Mouse (Mus musculus) midbrain, embryonic 13.5 days (tissue): ENCODE data around the gene Sf3b4. TPM values are rescaled to one million over a fixed set of nuclear protein-coding genes. Genes with fewer than 3 reads are reported as not detected.

Source experiments
- ATAC-seq: fragments of 200-750 bp; cut with Nextera tagmentation; 2 replicates; pipeline ENCODE4 v1.8.0; 2017; ENCODE audit warnings: mild to moderate bottlenecking, moderate TSS enrichment, moderate library complexity
- H3K27ac ChIP-seq: fragments of 300-500 bp; sonication (generic); 2 replicates; pipeline ENCODE4 v1.5.1; 2015; ENCODE audit warnings: inconsistent platforms, mild to moderate bottlenecking, moderate library complexity
- H3K27me3 ChIP-seq: fragments of 300-500 bp; sonication (generic); 2 replicates; pipeline ENCODE4 v1.6.1; 2015; ENCODE audit warnings: mild to moderate bottlenecking, inconsistent platforms
- H3K36me3 ChIP-seq: fragments of 300-500 bp; sonication (generic); 2 replicates; pipeline ENCODE4 v1.6.1; 2015; ENCODE audit warnings: mild to moderate bottlenecking, inconsistent platforms
- H3K4me1 ChIP-seq: fragments of 300-500 bp; sonication (generic); replicated peaks from 2 replicates; pipeline ENCODE4 v1.6.1; 2015; ENCODE audit warnings: inconsistent platforms
- H3K4me2 ChIP-seq: fragments of 300-500 bp; sonication (generic); replicated peaks from 2 replicates; pipeline ENCODE4 v1.6.1; 2015; ENCODE audit warnings: moderate library complexity, mild to moderate bottlenecking, inconsistent platforms
- H3K4me3 ChIP-seq: fragments of 300-500 bp; sonication (generic); replicated peaks from 2 replicates; pipeline ENCODE4 v1.5.1; 2015; ENCODE audit warnings: mild to moderate bottlenecking, inconsistent platforms
- H3K9ac ChIP-seq: fragments of 300-500 bp; sonication (generic); replicated peaks from 2 replicates; pipeline ENCODE4 v1.6.1; 2015; ENCODE audit warnings: mild to moderate bottlenecking, inconsistent platforms
- H3K9me3 ChIP-seq: fragments of 300-500 bp; sonication (generic); 2 replicates; pipeline ENCODE4 v1.6.1; 2016; ENCODE audit warnings: mild to moderate bottlenecking, inconsistent platforms
- WGBS: fragments of 180-500 bp; shearing (Covaris S2); methylation state at CpG from one replicate; pipeline ENCODE4 v1.1.7; 2015; 5-methylcytosine and 5-hydroxymethylcytosine counted together
- polyA plus RNA-seq: library from polyadenylated mRNA; unstranded; fragments of >200 nt; fragmentation: Nextera tagmentation; extraction: Ambion mirVana; gene quantifications from 2 replicates; pipeline ENCODE4 v1.2.1, GENCODE M21; 2015

The Sf3b4 gene
- polyA plus RNA-seq, 1 experiment from 2014 or later: 154 TPM

DNA sequence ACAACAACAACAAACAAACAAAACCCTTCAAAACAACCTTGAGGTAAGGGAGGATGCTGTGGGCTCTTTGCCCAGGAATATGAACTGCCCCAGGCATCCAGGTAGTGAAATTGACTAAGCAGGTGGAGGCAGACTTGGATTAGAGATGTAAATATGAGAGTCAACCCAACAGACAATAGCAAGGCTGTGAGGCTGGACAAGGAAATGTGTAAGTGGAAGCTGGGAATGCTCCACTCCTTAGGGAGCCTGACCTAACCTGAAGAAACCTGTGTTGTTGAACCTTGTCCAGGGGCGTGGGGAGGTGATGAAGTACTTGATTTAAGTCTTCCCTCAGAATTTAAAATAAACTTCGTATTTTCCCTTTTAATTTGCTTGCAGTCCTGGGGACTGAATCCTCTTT, 6.8 kb downstream of the Sf3b4 start:
- no peak for ATAC-seq
- Histone ChIP-seq H3K27me3 (no peaks in the 10 kb centered on the region), H3K4me3 (no peak overlapping the region), H3K27ac (no peak overlapping the region), H3K9me3 (no peaks in the 10 kb centered on the region), H3K9ac (no peak overlapping the region), H3K4me1 (peaks cover 41% of the 10 kb centered on the region), H3K4me2 (no peak overlapping the region), H3K36me3 (peaks cover 46% of the 10 kb centered on the region)
- 86% methylated on average over 2 of the region's 2 CpGs for WGBS

DNA sequence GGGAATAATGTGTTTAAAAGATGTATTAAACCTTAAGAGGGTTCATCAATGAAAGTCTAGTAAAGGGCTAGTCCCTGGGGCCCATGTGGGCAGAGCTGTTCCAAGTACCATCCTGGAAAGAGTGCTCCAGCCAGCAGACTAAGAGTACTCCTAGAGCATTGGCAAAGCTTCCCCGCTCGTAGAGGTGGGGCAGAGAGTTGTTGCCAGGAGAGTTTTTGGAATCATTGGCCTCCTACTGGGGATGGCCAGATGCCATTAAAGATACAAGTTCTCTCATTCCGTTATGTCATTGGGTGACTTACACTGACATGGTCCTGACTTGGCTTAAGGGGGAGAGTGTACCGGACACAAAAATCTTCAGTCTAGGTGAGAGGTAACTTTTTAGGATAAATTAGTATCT, 7.4 kb downstream of the Sf3b4 start:
- H3K27ac ChIP-seq: no peak overlapping the region
- no peaks in the 10 kb centered on the region for H3K27me3 ChIP-seq
- H3K4me3 ChIP-seq: no peak overlapping the region
- no peaks in the 10 kb centered on the region for H3K9me3 ChIP-seq
- H3K36me3 ChIP-seq: peaks cover 40% of the 10 kb centered on the region
- no peak overlapping the region for H3K9ac ChIP-seq
- ATAC-seq: no peak
- H3K4me2 ChIP-seq: no peak overlapping the region
- 62% methylated on average over 4 of the region's 4 CpGs for WGBS
- peaks cover 35% of the 10 kb centered on the region for H3K4me1 ChIP-seq

- 0% methylated on average over 12 of the region's 23 CpGs for WGBS
- peak; percentile 75 for ATAC-seq
- H3K36me3 ChIP-seq: peaks cover 40% of the 10 kb centered on the region
- no peaks in the 10 kb centered on the region for H3K27me3 ChIP-seq
- peak within 1 kb of the TSS; percentile 82 for H3K27ac ChIP-seq
- no peaks in the 10 kb centered on the region for H3K9me3 ChIP-seq
- H3K4me3 ChIP-seq: peak within 1 kb of the TSS; percentile 69
- peak within 1 kb of the TSS; percentile 85 for H3K9ac ChIP-seq
- H3K4me1 ChIP-seq: peaks cover 29% of the 10 kb centered on the region
- H3K4me2 ChIP-seq: peak within 1 kb of the TSS; percentile 67
These were observed 8.8 kb downstream of the Sf3b4 start, which contains the start of gene Sv2a for GRCm38 (mm10) chr3:96180727-96181477. TSS of gene Sv2a (plus strand) at chr3:96181151.

- 39% methylated on average over 12 of the region's 12 CpGs for WGBS
These were observed 9.6 kb downstream of the Sf3b4 start for GRCm38 (mm10) chr3:96181510-96182381.

GRCm38 (mm10) chr3:96182382-96182776, 10.2 kb downstream of the Sf3b4 start:
- Histone ChIP-seq H3K4me1 (peaks cover 29% of the 10 kb centered on the region), H3K9ac (peak overlapping the region; percentile 85), H3K9me3 (no peaks in the 10 kb centered on the region), H3K27me3 (no peaks in the 10 kb centered on the region), H3K36me3 (peaks cover 35% of the 10 kb centered on the region), H3K27ac (peak overlapping the region; percentile 82), H3K4me3 (peak overlapping the region; percentile 69), H3K4me2 (peak overlapping the region; percentile 67)
- no peak for ATAC-seq
- WGBS: 22% methylated on average over 4 of the region's 4 CpGs

More at GRCm38 (mm10) chr3:96181510-96182381, 9.6 kb downstream of the Sf3b4 start:
- Histone ChIP-seq H3K27me3 (no peaks in the 10 kb centered on the region), H3K9ac (peak overlapping the region; percentile 85), H3K4me2 (peak overlapping the region; percentile 67), H3K36me3 (peaks cover 33% of the 10 kb centered on the region), H3K9me3 (no peaks in the 10 kb centered on the region), H3K4me1 (peaks cover 29% of the 10 kb centered on the region), H3K4me3 (peak overlapping the region; percentile 69), H3K27ac (peak overlapping the region; percentile 82)
- peak; percentile 51 for ATAC-seq

DNA sequence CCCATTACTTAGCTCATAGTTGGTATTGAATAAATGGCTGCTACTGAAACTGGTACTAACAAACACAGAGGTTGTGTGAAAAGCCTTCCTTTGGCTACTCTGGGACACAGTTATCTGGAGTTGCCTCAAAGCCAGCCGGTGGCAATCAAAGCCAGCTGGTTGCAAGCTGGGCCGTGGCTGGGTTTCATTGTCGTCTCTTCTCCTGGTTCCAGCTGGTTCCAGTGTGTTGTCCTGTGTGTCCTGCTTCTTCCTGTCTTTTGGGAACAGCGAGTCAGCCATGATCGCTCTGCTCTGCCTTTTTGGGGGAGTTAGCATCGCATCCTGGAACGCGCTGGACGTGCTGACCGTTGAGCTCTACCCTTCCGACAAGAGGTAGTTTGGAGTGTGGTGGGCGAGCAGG, 20.8 kb downstream of the Sf3b4 start:
- Histone ChIP-seq H3K9ac (no peak overlapping the region), H3K27ac (no peak overlapping the region), H3K4me1 (peaks cover 14% of the 10 kb centered on the region), H3K9me3 (no peaks in the 10 kb centered on the region; the same call in 1 of the 2 replicates), H3K36me3 (peaks cover 71% of the 10 kb centered on the region), H3K4me3 (no peak overlapping the region), H3K4me2 (no peak overlapping the region), H3K27me3 (no peaks in the 10 kb centered on the region)
- no peak for ATAC-seq
- WGBS: 71% methylated on average over 12 of the region's 12 CpGs

DNA sequence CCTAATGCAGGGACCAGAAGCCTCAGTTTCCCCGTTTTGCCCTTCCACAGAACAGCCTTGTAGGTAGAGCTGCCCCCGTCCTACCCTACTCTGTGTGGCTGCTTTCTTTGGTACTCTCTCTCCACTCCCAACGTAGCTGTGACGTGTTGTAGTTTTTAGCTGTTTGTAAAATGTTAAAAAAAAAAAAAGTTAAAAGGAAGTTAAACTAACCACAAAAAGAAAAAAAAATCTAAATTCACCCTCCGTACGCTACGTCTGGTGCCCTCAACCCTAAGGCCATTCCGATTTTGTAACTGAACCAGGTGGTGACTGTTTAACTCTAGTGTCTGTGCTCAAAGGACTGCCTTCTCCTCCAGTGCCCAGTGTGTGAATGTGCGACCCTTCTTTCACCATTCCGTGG, 22.8 kb downstream of the Sf3b4 start:
- H3K9ac ChIP-seq: no peak overlapping the region
- no peak overlapping the region for H3K4me3 ChIP-seq
- WGBS: 90% methylated on average over 10 of the region's 10 CpGs
- no peak for ATAC-seq
- no peaks in the 10 kb centered on the region; the same call in 1 of the 2 replicates for H3K9me3 ChIP-seq
- H3K4me1 ChIP-seq: peaks cover 17% of the 10 kb centered on the region
- H3K27ac ChIP-seq: no peak overlapping the region; the same call in 1 of the 2 replicates
- H3K36me3 ChIP-seq: peaks cover 54% of the 10 kb centered on the region
- H3K27me3 ChIP-seq: no peaks in the 10 kb centered on the region
- no peak overlapping the region for H3K4me2 ChIP-seq

DNA sequence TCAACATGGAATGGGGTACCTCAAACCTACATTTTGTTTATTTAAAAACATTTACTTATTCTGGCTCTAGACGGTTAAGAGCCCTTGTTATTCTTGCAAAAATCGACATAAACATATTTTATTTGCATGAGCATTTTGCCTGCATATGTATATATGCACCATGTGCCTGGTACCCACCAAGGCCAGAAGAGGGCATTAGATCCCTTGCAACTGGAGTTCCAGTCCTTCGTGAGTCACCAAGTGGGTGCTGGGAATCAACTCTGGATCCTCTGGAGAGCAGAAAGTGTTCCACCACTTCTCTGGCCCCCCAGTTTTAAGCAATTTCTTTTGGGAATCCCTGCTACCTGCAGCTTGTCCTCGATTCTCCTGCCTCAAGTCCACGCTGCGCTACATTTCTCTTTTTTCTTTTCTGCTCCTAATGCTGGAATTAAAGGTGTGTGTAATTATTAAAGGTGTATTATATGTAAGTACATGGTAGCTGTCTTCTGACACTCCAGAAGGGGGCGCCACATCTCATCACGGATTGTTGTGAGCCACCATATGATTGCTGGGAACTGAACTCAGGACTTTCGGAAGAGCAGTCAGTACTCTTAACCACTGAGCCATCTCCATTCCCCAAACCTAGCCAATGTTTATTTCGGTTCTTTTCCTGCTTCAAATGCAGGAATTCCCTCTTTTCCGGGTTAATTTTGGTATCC, 23.6 kb downstream of the Sf3b4 start:
- ATAC-seq: no peak
- Histone ChIP-seq H3K4me1 (peaks cover 17% of the 10 kb centered on the region), H3K9me3 (no peaks in the 10 kb centered on the region; the same call in 1 of the 2 replicates), H3K4me3 (peak overlapping the region; percentile 71; the same call in 1 of the 2 replicates), H3K4me2 (peak overlapping the region; percentile 93), H3K36me3 (peaks cover 46% of the 10 kb centered on the region), H3K9ac (no peak overlapping the region), H3K27me3 (no peaks in the 10 kb centered on the region), H3K27ac (no peak overlapping the region)
- 94% methylated on average over 11 of the region's 11 CpGs for WGBS

DNA sequence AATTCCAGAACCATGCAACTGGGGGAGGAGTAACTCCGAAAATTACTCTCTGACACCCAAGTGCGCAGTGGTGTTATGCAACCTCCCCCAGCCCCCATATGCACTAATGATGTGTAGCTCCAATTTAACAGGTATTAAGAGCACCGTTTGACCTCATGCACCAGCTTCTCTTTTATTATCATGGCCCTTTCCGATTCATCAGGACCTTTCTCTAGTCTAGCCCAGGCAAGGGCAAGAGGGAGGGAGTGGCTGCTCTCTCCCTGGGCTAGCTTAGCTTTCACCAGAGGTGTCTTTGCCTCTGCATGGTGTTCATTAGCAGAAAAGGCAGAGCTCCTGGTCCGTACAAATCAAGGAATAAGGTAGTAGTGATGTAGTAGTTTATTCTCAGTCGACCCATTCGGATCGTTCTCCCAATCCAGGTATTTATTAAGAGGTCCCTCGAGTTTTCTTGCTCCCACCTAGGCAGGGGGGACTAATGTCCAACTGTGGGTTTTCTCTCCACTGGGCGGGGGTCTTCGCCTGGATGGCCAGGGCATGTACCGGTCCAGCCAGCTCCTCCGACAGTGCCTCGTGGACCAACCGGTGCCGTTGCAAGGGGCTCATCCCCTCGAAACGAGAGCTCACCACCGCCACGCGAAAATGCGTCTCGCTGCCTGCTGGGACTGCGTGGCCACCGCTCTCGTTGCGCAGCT, 24.5 kb downstream of the Sf3b4 start:
- no peaks in the 10 kb centered on the region; the same call in 1 of the 2 replicates for H3K9me3 ChIP-seq
- WGBS: 19% methylated on average over 27 of the region's 27 CpGs

GRCm38 (mm10) chr3:96197129-96197749, 25.1 kb downstream of the Sf3b4 start:
- Histone ChIP-seq H3K27me3 (no peaks in the 10 kb centered on the region), H3K4me2 (peak overlapping the region; percentile 93), H3K9me3 (no peaks in the 10 kb centered on the region; the same call in 1 of the 2 replicates), H3K36me3 (peaks cover 34% of the 10 kb centered on the region), H3K4me3 (peak overlapping the region; percentile 71), H3K4me1 (peaks cover 17% of the 10 kb centered on the region), H3K27ac (peak overlapping the region; percentile 96), H3K9ac (peak overlapping the region; percentile 88)
- ATAC-seq: peak; percentile 97
- WGBS: under 1% methylated on average over 50 of the region's 50 CpGs

More for the DNA sequence above, 24.5 kb downstream of the Sf3b4 start:
- H3K27me3 ChIP-seq: no peaks in the 10 kb centered on the region
- H3K4me3 ChIP-seq: peak overlapping the region; percentile 71
- H3K4me1 ChIP-seq: peaks cover 17% of the 10 kb centered on the region
- peak overlapping the region; percentile 93 for H3K4me2 ChIP-seq
- H3K9ac ChIP-seq: peak overlapping the region; percentile 88
- H3K36me3 ChIP-seq: peaks cover 40% of the 10 kb centered on the region
- peak; percentile 65 for ATAC-seq
- peak overlapping the region; percentile 96 for H3K27ac ChIP-seq
